Mouse (Mus musculus): ENCODE results near the gene Lrrc8b. TPM values are rescaled to one million over a fixed set of nuclear protein-coding genes. Genes with fewer than 3 reads are reported as not detected.

The Lrrc8b gene
- polyA plus RNA-seq, 1 experiment from 2014 or later = 7.3 TPM

DNA sequence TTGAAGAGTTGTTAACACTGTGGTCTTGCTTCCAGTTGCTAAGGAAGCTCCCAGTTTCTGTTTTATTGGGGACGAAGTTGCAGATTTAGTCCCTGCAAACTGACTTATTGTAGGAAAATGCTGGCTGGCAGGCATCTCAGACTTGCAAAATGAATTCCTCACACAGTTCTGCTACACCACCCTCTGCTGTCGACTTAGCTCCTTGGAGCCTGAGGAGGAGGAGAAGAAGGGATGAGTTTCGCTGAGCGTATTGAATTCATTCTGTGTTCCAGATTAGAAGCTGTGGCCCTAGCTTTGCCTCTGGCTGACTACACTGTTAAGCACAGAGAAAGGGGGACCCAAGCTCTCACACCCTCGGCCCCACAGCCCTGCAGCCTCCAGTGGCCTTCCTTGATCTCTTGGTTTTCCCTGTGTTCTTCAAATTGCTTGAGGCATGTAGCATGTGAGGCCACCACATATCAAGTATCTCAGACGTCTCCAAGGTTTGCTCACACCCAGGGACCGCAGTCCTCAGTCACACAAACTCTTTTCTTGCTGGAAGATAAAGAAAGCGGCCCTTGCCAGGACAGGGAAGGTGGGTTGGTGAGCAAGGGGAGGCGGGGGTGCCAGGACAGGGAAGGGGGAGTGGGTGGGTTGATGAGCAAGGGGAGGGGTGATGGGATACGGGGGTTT, 78.8 kb downstream of the Lrrc8b start:
- peaks cover 31% of the 10 kb centered on the region for H3K27me3 ChIP-seq (ENCODE audit: insufficient read depth, poor library complexity, severe bottlenecking)
- peak overlapping the region; percentile 39 for H3K4me3 ChIP-seq
- DNase-seq (ENCODE audit: low spot score) = no peak
- no peaks in the 10 kb centered on the region for H3K9me3 ChIP-seq
- 27% methylated on average over 10 of the region's 10 CpGs for WGBS
- peaks cover 9% of the 10 kb centered on the region; the same call in 1 of the 2 replicates for H3K36me3 ChIP-seq
- H3K27ac ChIP-seq = peak overlapping the region; percentile 80
- H3K4me1 ChIP-seq (replicated peaks) = peaks cover 65% of the 10 kb centered on the region

DNA sequence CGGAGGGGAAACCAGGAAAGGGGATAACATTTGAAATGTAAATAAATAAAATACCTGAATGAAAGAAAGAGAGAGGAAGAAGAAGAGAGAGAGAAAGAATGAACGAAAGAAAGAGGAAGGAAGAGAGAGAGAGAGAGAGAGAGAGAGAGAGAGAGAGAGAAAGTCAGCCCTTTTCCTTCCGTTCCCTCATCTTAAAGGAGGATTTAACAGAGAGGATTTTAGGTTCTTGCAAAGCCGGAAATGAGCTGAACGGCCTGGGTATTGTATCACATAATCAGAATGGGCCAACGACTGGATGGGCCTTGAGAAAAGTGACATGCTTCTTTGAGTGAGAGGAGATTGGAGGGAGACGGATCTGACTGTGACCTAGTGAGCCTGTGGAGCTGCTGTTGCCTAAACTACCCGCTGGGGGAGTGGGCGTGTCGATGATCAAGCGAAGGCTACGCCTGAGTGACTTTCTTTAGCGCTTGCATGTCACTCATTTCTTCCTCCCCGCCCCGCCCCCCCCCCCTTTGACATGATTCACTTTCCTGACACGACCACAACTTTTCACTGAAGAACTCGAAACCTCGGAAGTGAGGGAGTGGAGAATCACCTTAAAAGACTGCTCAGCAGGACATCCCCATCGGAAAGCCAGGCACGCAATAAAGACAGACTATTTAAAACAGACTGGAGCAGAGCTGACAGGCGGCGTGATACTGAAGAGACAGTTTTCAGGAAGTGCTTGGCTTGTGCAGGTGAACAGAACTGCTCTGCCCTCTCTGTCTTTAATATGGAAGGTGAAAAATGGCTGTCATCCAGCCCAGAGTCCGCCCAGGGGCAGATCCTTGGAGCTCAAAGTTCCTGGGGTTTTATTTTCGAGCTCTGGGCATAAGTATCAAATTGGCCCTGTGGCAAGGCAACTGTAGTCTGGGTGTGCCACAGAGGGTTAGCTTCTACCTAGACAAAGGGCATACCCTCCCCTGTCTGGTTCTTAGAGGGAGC, 79.6 kb downstream of the Lrrc8b start:
- H3K4me1 ChIP-seq (replicated peaks) = peaks cover 73% of the 10 kb centered on the region
- WGBS = 4% methylated on average over 24 of the region's 24 CpGs
- H3K27ac ChIP-seq = peak overlapping the region; percentile 80

DNA sequence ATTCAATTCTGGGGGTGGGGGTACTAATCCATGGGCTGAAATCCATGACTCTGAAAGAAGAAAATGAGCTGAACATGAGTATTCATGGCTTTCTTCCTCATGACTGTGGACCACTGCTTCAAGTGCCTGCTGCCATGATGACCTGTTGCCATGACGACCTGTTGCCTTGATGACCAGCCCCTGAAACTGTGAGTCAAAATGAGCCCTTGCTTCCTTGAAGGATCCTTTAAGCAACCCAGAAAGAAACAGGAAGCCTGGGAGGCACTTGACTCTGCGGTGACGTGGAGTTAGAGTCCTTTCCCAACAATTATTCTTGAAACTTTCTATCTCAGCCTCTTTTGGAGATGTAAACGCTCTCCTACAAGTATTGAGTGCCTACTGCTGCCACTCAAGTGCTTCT, 80.6 kb downstream of the Lrrc8b start:
- Histone ChIP-seq H3K27ac (peak overlapping the region; percentile 66), H3K9me3 (no peaks in the 10 kb centered on the region), H3K4me1 (replicated peaks) (peaks cover 82% of the 10 kb centered on the region), H3K27me3 (ENCODE audit: insufficient read depth, poor library complexity, severe bottlenecking) (peaks cover 31% of the 10 kb centered on the region), H3K36me3 (no peaks in the 10 kb centered on the region), H3K4me3 (no peak overlapping the region)
- WGBS = 79% methylated on average over 4 of the region's 4 CpGs
- DNase-seq (ENCODE audit: low spot score) = peak; percentile 36

More for the DNA sequence above, 79.6 kb downstream of the Lrrc8b start:
- Histone ChIP-seq H3K27me3 (ENCODE audit: insufficient read depth, poor library complexity, severe bottlenecking) (peaks cover 31% of the 10 kb centered on the region), H3K4me3 (peak overlapping the region; percentile 39), H3K9me3 (no peaks in the 10 kb centered on the region), H3K36me3 (peaks cover 8% of the 10 kb centered on the region; the same call in 1 of the 2 replicates)
- peak; percentile 87 for DNase-seq (ENCODE audit: low spot score)

DNA sequence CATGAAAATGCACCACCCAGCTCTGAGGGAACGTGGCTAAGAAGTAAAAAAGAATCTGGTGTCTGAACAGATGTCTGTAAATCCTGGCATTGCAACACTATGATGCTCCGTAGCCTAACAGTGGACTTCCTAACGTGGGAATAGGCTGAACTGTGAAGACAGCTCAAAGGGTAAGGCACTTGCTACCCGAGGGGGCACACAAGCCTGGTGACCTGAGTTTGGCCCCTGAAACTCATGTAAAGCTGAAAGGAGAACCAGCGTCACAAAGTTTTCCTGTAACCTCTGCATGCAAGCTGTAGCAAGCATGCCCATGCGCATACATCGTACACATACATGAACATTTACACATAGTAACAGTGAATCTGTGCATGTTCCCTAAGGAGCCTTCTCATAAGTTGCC, 81.0 kb downstream of the Lrrc8b start:
- Histone ChIP-seq H3K27ac (0 out of 2 replicates have a peak overlapping the region, but pooled peaks have one; percentile 66), H3K4me1 (replicated peaks) (peaks cover 85% of the 10 kb centered on the region)
- no peak for DNase-seq (ENCODE audit: low spot score)

GRCm38 (mm10) chr5:105498429-105499000, 82.9 kb downstream of the Lrrc8b start:
- peaks cover 16% of the 10 kb centered on the region for H3K27me3 ChIP-seq (ENCODE audit: insufficient read depth, poor library complexity, severe bottlenecking)
- peaks cover 6% of the 10 kb centered on the region; the same call in 1 of the 2 replicates for H3K9me3 ChIP-seq
- H3K27ac ChIP-seq = no peak overlapping the region
- 48% methylated on average over 4 of the region's 4 CpGs for WGBS
- H3K4me1 ChIP-seq (replicated peaks) = peaks cover 72% of the 10 kb centered on the region
- no peaks in the 10 kb centered on the region for H3K36me3 ChIP-seq
- H3K4me3 ChIP-seq = no peak overlapping the region
- no peak for DNase-seq (ENCODE audit: low spot score)

More for the DNA sequence above, 81.0 kb downstream of the Lrrc8b start:
- WGBS = 73% methylated on average over 7 of the region's 7 CpGs
- H3K4me3 ChIP-seq = no peak overlapping the region
- peaks cover 31% of the 10 kb centered on the region for H3K27me3 ChIP-seq (ENCODE audit: insufficient read depth, poor library complexity, severe bottlenecking)
- no peaks in the 10 kb centered on the region for H3K9me3 ChIP-seq
- no peaks in the 10 kb centered on the region for H3K36me3 ChIP-seq

DNA sequence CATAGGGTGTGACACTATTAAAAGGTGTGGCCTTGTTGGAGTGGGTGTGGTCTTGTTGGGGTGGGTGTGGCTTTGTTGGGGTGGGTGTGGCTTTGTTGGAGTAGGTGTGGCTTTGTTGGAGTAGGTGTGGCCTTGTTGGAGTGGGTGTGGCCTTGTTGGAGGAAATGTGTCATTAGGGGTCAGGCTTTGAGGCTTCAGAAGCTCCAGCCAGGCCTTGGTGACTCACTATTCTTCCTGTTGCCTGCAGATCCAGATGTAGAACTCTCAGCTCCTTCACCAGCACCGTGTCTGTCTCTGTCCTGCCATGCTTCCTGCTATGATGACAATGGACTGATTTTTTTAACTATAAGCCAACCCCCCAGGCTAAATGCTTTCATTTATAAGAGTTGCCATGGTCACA, 83.8 kb downstream of the Lrrc8b start:
- no peak for DNase-seq (ENCODE audit: low spot score)
- no peaks in the 10 kb centered on the region for H3K36me3 ChIP-seq
- 61% methylated on average over 1 of the region's 1 CpGs for WGBS
- H3K27me3 ChIP-seq (ENCODE audit: insufficient read depth, poor library complexity, severe bottlenecking) = peaks cover 7% of the 10 kb centered on the region
- no peak overlapping the region for H3K4me3 ChIP-seq
- peaks cover 65% of the 10 kb centered on the region for H3K4me1 ChIP-seq (replicated peaks)
- H3K27ac ChIP-seq = peak overlapping the region; percentile 10; the same call in 1 of the 2 replicates
- H3K9me3 ChIP-seq = peaks cover 6% of the 10 kb centered on the region; the same call in 1 of the 2 replicates

DNA sequence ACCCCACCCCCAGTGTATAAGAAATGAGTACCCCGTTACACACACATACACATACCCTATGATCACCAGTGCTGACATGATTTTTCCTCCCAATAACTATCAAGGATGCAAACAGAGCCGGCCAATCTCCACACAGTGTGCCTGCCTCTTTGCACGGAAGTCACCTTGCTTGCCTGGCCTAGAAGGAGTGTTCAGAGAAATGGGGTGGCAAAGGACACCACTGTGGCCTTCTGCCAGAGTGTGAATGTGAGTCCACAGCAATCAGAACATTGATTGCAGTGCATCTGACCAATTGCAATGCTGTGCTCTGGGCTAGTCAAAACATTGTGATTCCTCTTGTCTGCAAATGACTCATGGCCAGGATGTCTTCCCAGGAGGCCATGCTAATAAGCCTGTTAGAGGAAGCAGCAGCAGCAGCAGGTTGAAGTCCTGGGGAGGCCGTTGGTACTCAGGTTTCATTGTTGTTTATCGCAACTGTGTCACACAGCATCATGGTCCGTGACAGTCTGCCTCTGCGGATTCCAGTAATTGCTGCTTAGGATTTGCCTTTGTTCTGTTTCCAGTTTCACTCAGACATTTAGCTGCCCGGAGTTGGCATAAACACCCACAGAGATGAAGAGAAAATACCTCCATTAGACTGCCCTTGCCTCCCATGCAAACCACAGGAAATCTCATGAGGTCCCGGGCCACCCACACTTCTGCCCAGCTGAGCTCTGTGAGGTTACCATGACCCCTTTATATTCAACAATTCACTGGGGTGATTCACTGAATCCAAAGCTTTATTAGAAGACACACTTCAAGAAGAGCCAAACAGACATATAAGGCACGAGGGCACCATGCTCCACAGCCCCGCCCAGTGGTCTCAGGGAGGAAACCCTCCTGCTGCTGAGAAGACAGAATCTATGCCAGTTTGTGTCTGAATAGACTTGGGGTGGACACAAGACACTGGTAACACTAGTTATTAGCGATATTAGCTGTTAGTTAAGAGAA, 84.9 kb downstream of the Lrrc8b start:
- no peaks in the 10 kb centered on the region for H3K36me3 ChIP-seq
- 43% methylated on average over 12 of the region's 12 CpGs for WGBS
- H3K4me3 ChIP-seq = no peak overlapping the region
- peaks cover 6% of the 10 kb centered on the region; the same call in 1 of the 2 replicates for H3K9me3 ChIP-seq
- peak; percentile 31 for DNase-seq (ENCODE audit: low spot score)
- H3K4me1 ChIP-seq (replicated peaks) = peaks cover 55% of the 10 kb centered on the region
- H3K27me3 ChIP-seq (ENCODE audit: insufficient read depth, poor library complexity, severe bottlenecking) = peaks cover 4% of the 10 kb centered on the region; the same call in 1 of the 2 replicates
- H3K27ac ChIP-seq = peak overlapping the region; percentile 5; the same call in 1 of the 2 replicates

GRCm38 (mm10) chr5:105501136-105501535, 85.6 kb downstream of the Lrrc8b start:
- Histone ChIP-seq H3K27me3 (ENCODE audit: insufficient read depth, poor library complexity, severe bottlenecking) (peaks cover 4% of the 10 kb centered on the region; the same call in 1 of the 2 replicates), H3K36me3 (no peaks in the 10 kb centered on the region), H3K4me1 (replicated peaks) (peaks cover 47% of the 10 kb centered on the region), H3K27ac (no peak overlapping the region), H3K4me3 (no peak overlapping the region), H3K9me3 (peaks cover 6% of the 10 kb centered on the region; the same call in 1 of the 2 replicates)
- DNase-seq (ENCODE audit: low spot score) = no peak
- WGBS = 82% methylated on average over 3 of the region's 3 CpGs

DNA sequence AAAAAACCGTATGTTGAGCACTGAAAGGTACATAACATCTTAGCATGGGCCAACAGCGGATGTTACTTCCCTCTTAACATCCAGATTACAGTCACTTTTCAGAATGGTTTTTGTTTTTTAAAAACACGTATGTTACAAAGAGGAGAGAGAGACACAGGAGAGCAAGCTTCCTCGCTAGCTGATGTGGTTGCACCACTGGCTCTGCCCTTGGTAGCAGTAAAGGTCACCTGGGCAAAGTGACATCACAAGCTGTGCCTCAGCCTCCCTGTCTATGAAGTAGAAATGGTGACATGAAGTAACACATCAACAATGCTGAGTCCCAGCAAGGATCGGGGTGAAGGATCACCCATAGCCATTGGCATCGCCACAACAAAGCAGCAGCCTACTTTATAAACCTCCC, 93.2 kb downstream of the Lrrc8b start:
- Histone ChIP-seq H3K4me1 (replicated peaks) (no peaks in the 10 kb centered on the region), H3K27ac (no peak overlapping the region), H3K27me3 (ENCODE audit: insufficient read depth, poor library complexity, severe bottlenecking) (no peaks in the 10 kb centered on the region), H3K36me3 (no peaks in the 10 kb centered on the region), H3K4me3 (no peak overlapping the region), H3K9me3 (no peaks in the 10 kb centered on the region)
- WGBS = 94% methylated on average over 6 of the region's 6 CpGs
- DNase-seq (ENCODE audit: low spot score) = no peak

DNA sequence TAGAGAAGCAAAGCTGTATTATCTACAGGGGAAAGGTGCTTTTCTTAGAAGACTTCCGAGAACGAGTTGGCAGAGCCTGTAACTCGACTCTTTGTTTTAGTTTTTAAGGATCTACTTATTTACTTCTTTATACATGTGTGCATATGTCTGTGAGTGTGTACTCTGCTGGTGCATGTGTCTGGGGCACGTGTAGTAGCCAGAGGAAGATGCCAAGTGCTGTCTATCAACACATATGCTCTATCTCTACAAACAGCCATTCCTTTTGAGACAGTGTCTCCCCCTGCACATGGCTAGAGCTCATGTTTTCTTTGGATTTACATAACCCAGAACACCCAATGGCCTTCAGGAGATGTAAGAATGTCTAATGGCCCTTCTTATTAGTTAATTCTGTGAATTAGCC, 96.7 kb downstream of the Lrrc8b start:
- Histone ChIP-seq H3K27ac (no peak overlapping the region), H3K9me3 (no peaks in the 10 kb centered on the region), H3K36me3 (no peaks in the 10 kb centered on the region), H3K4me1 (replicated peaks) (0 out of 2 replicates have a peak, but pooled peaks cover 3% of the 10 kb centered on the region), H3K4me3 (no peak overlapping the region), H3K27me3 (ENCODE audit: insufficient read depth, poor library complexity, severe bottlenecking) (peaks cover 2% of the 10 kb centered on the region; the same call in 1 of the 2 replicates)
- DNase-seq (ENCODE audit: low spot score) = no peak
- WGBS = 70% methylated on average over 4 of the region's 4 CpGs

GRCm38 (mm10) chr5:105515532-105515931, 100.0 kb downstream of the Lrrc8b start:
- Histone ChIP-seq H3K9me3 (no peaks in the 10 kb centered on the region), H3K27me3 (ENCODE audit: insufficient read depth, poor library complexity, severe bottlenecking) (peaks cover 4% of the 10 kb centered on the region; the same call in 1 of the 2 replicates), H3K27ac (no peak overlapping the region), H3K4me3 (no peak overlapping the region), H3K36me3 (no peaks in the 10 kb centered on the region), H3K4me1 (replicated peaks) (peaks cover 28% of the 10 kb centered on the region)
- WGBS = 80% methylated on average over 6 of the region's 6 CpGs
- DNase-seq (ENCODE audit: low spot score) = no peak
